Mouse (Mus musculus) telencephalon, adult 2 months (tissue): Measurements from ENCODE around the gene Dnal1.

Experiments used
- DNase-seq: peaks from one replicate; pipeline ENCODE4 v3.0.0-alpha.2; 2011; ENCODE audit warnings: low read depth, low spot score

Gene Dnal1

GRCm38 (mm10) chr12:84161616-84162433 lies 47.7 kb downstream of the Dnal1 start:
- DNase-seq = no peak

- no peak for DNase-seq
Observed at GRCm38 (mm10) chr12:84163133-84163532, 49.0 kb downstream of the Dnal1 start.

GRCm38 (mm10) chr12:84163586-84164110 lies 49.5 kb downstream of the Dnal1 start:
- no peak for DNase-seq

GRCm38 (mm10) chr12:84165631-84166373 lies 51.6 kb downstream of the Dnal1 start:
- DNase-seq = no peak

GRCm38 (mm10) chr12:84170610-84171009 lies 56.4 kb downstream of the Dnal1 start:
- DNase-seq = no peak

- DNase-seq = no peak
Observed at GRCm38 (mm10) chr12:84172216-84172615, 58.0 kb downstream of the Dnal1 start.

GRCm38 (mm10) chr12:84172862-84173261 lies 58.7 kb downstream of the Dnal1 start:
- DNase-seq = no peak

GRCm38 (mm10) chr12:84173309-84173915 lies 59.2 kb downstream of the Dnal1 start:
- no peak for DNase-seq

GRCm38 (mm10) chr12:84174190-84174811 lies 60.1 kb downstream of the Dnal1 start:
- no peak for DNase-seq

- no peak for DNase-seq
Observed at GRCm38 (mm10) chr12:84174871-84175270, 60.7 kb downstream of the Dnal1 start.

- peak; percentile 76 for DNase-seq
Observed at GRCm38 (mm10) chr12:84175659-84176061, 61.5 kb downstream of the Dnal1 start.

GRCm38 (mm10) chr12:84176126-84176769 lies 62.1 kb downstream of the Dnal1 start:
- DNase-seq = no peak

- no peak for DNase-seq
Observed at GRCm38 (mm10) chr12:84176886-84177765, 63.0 kb downstream of the Dnal1 start.

- DNase-seq = no peak
Observed at GRCm38 (mm10) chr12:84178052-84178451, 63.9 kb downstream of the Dnal1 start.

GRCm38 (mm10) chr12:84178652-84179445 lies 64.7 kb downstream of the Dnal1 start:
- no peak for DNase-seq

- no peak for DNase-seq
Observed at GRCm38 (mm10) chr12:84180090-84180489, 65.9 kb downstream of the Dnal1 start.

- DNase-seq = no peak
Observed at GRCm38 (mm10) chr12:84180701-84181435, 66.7 kb downstream of the Dnal1 start.

- DNase-seq = no peak
Observed at GRCm38 (mm10) chr12:84181999-84182398, 67.8 kb downstream of the Dnal1 start.

- no peak for DNase-seq
Observed at GRCm38 (mm10) chr12:84184979-84185378, 70.8 kb downstream of the Dnal1 start.
